Mouse (Mus musculus) heart, adult 10 weeks (tissue): ENCODE data around the gene Gsta3. TPM values are rescaled to one million over a fixed set of nuclear protein-coding genes. Genes with fewer than 3 reads are reported as not detected.

Source experiments
- polyA plus RNA-seq: library from polyadenylated mRNA; stranded (reverse); fragments of 350-450 nt; fragmentation: Illumina TruSeq; extraction: RNeasy Lipid Tissue Mini Kit (QIAGEN cat#74804); gene quantifications from one replicate; pipeline ENCODE4 v1.2.3, GENCODE M21; 2014; ENCODE audit warnings: low read depth, low replicate concordance

The Gsta3 gene
- polyA plus RNA-seq = 16.5 TPM

DNA sequence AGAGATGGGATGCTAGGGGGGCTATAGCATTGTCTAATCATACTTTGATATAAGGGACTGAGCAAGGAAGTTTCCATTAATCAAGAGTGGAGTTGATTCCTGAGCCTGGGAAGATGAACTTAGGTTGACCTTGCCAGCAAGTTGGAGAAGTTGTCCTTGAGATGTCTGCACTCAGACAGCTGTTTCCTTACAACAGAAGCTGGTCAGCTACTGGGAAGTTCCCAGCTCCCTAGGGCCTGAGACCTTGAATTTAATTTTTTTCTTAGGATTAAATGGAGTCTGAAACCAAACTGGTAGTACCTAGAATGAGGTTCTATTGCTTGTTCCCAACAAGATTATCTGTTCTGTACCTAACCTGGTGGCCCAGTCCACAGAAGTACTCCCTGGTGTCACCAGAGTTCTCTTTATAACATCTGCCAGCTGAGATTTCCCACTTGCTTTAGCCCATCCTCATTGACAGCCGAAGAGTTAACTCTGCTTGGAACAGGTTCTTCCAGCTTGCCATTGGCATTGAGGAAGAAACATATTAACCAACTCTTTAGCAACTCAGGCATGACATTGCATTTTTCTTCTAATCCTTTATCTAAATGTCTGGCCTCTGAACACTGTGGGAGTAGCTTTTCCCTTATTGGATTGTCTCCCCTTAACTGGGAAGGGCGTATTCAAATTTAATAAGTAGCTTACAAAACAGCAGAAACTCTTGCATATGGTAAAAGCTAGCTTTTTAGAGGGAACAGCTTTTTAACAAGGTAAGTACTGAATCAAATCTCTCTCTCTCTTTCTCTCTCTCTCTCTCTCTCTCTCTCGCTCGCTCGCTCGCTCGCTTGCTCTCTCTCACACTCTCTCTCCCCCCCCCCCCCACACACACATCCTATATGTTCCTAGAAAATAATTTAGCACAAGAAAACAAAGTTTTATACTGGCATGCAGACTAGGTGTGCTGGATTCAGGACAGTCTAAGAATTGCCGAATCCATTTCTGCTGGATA is at the start of gene Gsta3:
TSS of gene Gsta3 (plus strand) at position 679 of the 988 bp plus-strand sequence.

DNA sequence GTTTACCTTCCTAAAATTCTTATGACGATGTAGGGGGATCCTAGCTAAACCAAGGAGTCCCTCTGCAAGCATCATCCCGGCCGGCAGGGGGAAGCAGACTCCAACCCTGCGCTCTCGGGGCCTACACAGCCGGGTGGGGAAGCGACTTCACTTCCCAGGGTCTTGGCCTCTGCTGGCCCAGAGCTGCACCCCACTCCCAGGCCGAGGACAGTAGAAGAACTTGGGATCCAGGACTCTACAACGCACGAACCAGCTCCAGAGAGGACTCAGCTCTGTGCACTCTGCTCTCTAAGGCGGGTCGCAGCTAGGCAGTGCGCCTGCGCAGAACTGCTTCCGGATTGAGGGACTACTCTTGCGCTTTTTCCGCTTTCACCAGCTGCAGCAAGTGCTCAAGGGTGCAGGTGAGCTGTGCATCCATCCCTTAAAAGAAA is 21.9 kb upstream of the Gsta3 start, which contains the start of gene Tmem14a:
TSS of gene Tmem14a (plus strand) at position 87 of the 431 bp plus-strand sequence.

Other genes starting within 250 kb of the Gsta3 start
- gene Tram2, start 161.4 kb upstream of the Gsta3 start, polyA plus RNA-seq = 3.3 TPM
- gene Tmem14a, start 22.0 kb upstream of the Gsta3 start, polyA plus RNA-seq = 5.4 TPM
- not detected for gene Khdc1a, start 109.1 kb downstream of the Gsta3 start, polyA plus RNA-seq
- not detected for gene Khdc1c, start 127.7 kb downstream of the Gsta3 start, polyA plus RNA-seq
- gene Khdc1b, start 143.0 kb downstream of the Gsta3 start, polyA plus RNA-seq = not detected